Mouse (Mus musculus): Measurements from ENCODE around the gene Ptch1.

The Ptch1 gene

DNA sequence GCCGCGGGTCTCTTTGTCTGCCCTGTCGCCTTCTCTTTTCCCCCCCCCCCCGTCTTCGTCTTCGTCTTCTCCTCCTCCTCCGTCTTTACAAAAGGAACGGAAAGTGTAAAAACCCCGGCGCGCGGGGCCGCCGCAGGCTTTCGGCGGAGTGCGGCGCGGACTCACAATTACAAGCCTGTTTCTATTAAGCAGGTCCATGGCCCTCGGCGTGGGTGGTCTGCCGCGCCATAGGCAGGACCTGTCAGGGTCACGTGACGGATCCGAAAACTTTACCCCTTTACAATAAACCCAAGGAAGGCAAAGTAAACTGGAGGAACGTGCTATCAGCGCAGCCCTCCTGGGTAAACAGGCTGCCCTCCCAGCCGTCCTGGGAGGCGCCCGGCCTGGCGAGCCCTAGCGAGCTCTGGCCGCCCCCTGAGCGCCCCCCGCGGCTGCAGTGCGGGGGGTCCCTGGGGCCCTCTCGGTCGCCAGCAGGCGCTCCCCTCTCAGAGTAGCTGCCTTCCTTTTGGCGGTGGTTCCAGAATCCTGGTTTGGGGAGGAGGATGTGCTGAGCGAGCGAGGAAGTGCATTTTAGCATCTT lies at the start of gene Ptch1:
Gene Ptch1, minus strand, starts transcription at position 343 of the 580 bp plus-strand sequence.
- TF ChIP-seq GATA4 (IDR thresholded peaks at IDR 0.05; ENCODE audit: insufficient replicate concordance, low read length): no peak

DNA sequence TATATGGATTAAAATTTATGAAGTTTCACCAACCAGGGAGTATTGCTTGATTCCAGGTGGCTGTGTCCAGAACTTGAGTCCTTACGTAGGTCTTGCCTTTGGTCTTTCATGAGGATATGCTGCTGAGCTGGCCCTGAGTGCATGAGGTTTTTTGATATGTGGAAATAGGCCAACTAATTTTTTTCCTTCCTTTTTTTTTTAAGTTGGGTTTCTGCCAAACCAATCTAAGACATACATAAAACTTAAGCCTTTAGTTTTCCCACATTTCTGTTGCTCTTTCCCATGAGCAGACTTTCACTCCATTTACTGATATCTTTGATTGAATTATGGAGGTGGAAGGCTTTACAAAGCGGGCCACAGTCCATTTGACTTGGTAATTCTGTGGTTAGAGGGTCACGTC lies 47.9 kb upstream of the Ptch1 start:
- TF ChIP-seq GATA4 (IDR thresholded peaks at IDR 0.05; ENCODE audit: insufficient replicate concordance, low read length): no peak

DNA sequence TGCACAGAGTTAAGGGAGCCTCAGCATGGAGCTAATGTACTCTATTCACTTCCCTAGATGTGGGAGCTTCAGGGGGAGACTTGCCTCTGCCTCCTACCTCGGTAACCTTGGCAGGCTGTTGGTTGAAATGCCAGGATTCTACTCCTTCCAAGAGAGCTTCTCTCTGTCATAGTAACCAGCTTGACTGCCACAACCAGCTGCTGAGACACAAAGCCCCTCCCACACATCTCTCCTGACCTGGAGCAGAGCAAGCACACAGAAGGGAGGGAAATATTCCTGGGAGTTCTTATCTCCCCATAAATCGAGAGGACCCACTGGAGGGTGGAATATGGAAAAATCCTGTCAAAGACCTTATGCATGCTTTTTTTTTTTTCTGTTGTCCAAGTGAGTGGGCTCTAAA lies 39.8 kb upstream of the Ptch1 start:
- TF ChIP-seq GATA4 (IDR thresholded peaks at IDR 0.05; ENCODE audit: insufficient replicate concordance, low read length): no peak

DNA sequence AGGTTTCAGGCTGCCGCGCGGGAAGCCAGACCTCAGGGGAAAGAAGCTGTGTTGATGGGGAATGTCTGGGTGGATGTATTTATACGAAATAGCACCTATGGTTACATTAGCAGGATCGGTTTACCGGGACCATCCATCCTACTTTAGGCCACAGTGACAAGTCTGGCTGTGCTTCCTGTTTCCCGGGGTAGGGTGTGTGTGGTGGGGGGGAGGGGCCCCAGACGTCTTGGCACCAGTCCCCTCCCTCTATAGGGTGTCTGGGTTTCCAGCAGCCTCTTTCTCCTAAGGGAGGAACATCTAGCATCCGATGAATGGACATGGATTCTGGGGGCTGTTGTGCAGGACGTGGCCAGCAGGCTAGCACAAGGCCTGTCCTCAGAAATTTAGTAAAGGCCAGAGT lies 36.3 kb upstream of the Ptch1 start:
- no peak for TF ChIP-seq GATA4 (IDR thresholded peaks at IDR 0.05; ENCODE audit: insufficient replicate concordance, low read length)

DNA sequence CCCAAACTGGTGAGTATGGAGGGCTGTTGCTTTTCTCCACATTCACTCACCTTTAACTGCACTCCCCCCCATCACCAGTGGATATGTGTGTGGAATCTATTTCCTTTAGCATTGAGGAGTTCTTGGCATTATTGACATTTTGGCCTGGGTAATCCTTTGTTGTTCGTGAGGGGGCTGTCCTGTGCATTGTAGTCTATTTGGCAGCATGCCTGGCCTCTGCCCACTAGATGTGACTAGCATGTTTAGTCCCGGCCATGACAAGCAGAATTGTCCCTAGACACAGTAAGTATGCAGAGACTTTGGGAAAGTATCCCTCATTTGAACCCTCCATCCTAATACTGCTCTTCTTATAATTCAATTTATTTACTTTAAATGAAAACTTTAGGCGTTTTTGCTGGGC lies 24.2 kb upstream of the Ptch1 start:
- no peak for TF ChIP-seq GATA4 (IDR thresholded peaks at IDR 0.05; ENCODE audit: insufficient replicate concordance, low read length)

DNA sequence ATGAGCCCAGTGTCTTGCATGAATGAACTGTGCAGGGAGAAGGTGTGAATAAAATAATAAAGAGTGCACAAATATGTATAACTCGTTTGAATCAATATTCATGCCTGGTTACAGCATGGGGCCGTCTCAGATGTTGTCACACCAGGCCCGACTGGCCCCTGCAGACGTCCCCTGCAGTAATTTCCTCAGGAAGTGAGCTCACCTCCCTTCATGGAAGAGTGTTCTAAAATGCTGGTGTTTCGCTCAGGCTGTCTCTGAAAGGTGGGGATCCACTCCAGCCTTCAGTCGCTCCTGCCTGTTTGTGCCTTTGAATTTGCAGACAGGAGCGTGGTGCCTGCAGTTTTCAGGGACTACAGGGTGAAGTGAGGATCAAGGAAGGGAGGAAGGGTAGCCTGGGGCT lies 22.5 kb upstream of the Ptch1 start:
- TF ChIP-seq GATA4 (IDR thresholded peaks at IDR 0.05; ENCODE audit: insufficient replicate concordance, low read length): no peak

DNA sequence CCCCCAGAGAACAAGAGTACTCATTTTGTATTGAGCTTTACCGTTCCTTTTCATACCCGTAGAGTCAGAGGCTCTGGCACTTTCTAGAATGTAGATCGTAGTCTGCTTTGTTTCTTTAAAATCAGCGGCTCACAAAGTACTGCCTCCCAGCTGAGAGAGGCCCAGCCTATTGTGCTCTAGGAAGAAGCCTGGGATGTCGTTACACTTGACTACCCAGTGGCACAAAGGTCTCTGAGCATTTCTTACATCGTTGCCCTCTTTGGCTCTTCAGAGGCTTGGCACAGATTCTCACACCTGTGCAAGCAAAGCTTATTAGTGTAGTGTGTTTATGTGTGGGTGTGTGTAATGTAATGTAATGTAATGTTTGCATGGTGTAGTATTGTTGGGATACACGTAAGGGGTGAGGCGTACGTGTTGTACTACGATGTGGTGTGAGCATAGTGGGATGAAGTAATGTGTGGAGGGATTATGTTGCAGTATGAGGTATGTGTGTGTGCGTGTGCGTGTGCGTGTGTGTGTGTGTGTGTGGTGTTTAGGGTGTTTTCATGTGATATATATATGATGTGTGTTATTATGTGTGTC lies 20.2 kb upstream of the Ptch1 start:
- TF ChIP-seq GATA4 (IDR thresholded peaks at IDR 0.05; ENCODE audit: insufficient replicate concordance, low read length): no peak

DNA sequence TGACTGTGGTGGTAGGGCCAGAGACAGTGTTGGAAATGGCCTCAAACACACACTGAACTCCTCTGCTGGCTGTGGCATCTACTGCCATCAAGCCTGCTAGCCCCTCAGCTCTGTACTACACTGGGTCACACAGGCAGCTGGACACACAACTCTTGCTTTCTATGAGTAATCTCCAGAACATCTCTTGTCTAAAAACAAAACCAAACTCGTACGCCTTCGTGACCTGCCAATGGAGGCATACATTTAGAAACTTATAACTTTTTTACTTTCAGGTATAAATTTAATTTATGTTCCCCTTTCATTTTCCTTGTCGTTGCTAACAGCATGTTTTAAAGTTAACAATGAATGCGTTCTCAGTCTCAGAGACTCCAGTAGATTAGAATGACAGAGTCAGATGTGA lies 19.4 kb upstream of the Ptch1 start:
- no peak for TF ChIP-seq GATA4 (IDR thresholded peaks at IDR 0.05; ENCODE audit: insufficient replicate concordance, low read length)

DNA sequence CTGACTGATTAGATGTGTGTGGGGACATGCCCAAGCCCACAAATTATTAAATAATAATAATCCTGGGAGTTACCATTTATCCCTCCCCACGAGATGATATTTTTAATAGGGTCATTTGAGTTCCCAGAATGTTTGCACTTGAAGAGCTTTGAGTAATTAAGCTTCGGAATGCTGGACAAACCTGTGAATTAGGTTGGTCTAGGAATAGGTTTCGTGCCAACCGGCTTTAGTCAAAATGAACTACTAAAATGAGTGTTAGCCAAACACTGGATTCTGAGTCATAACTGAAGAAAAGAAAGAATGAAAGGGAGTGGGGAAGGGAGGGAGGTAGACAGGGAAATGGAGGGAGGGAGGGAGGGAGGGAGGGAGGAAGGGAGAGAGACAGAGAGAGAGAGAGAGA lies 1.2 kb upstream of the Ptch1 start:
- no peak for TF ChIP-seq GATA4 (IDR thresholded peaks at IDR 0.05; ENCODE audit: insufficient replicate concordance, low read length)

DNA sequence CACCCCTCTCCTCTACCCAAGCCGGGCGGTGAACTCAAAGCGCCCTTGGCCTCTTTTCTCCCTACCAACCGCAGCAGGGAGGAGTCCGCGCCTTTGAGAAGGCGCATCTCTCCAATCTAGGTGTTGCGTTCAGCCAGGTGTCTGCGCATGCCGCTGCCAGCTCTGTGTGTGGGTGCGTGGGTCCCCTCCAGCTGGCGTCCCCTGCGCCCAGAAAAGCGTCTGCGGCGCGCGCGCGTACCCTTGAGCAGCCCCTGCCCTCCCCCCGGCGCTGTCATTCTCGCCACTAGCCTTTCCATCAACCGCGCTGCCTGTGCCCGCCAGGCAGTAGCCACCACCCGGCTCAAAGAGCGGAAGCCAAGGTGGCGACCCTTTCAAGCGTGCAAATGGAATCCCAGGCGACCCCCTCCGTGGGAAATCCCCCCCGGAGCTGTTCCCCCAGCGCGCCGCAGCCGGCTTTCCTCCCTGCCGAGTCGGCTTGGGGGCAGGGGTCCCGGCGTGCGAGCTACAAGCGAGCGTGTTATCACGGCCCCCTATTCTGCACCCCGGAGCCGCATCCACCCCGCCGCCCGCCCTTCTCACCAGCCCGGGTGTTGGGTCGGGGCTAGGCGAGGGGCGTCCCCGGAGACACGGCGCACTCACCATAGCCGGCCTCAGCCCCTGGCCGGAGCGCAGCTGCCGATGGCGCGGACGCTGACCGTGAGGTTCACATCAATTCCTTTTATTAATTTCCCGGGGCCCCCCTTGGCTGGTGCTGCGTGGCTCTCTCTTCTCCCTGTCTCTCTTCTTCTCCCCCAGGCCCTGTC lies 744 bp downstream of the Ptch1 start:
- no peak for TF ChIP-seq GATA4 (IDR thresholded peaks at IDR 0.05; ENCODE audit: insufficient replicate concordance, low read length)

DNA sequence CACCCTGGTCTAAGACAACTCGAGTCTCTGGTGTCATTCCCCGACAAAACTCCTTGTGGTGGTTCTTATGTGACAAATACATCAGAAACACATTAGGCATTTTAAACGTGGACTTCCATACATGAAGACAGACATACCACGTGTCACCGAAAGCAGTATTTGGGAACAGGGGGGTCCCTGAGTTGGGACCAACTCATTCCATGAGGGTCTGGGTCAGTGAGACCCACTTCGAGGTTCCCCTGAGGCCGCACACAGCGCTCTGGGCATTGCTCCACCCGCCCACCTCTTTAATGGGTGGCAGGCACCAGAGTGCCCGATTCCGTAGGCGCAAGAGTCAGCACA lies 1.3 kb downstream of the Ptch1 start:
- TF ChIP-seq GATA4 (IDR thresholded peaks at IDR 0.05; ENCODE audit: insufficient replicate concordance, low read length): no peak

DNA sequence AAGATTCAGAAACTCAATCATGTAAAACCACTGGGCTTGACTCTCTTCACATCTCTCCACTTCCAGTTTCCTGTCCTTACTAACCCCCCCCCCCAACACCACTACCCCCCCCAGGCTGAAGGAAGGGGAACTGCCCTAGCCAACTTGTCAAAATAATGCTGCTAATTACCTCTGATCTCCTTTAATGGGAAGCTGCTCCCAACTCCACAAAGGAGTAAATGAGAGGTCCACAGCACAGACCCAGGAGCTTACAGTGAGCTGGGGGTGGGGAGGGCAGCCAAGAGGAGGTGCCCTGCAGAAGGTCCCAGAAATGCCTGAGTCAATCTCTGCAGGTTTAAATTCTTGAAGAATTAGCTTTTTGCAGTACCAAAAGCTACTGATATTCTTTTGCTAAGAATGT lies 2.9 kb downstream of the Ptch1 start:
- no peak for TF ChIP-seq GATA4 (IDR thresholded peaks at IDR 0.05; ENCODE audit: insufficient replicate concordance, low read length)

DNA sequence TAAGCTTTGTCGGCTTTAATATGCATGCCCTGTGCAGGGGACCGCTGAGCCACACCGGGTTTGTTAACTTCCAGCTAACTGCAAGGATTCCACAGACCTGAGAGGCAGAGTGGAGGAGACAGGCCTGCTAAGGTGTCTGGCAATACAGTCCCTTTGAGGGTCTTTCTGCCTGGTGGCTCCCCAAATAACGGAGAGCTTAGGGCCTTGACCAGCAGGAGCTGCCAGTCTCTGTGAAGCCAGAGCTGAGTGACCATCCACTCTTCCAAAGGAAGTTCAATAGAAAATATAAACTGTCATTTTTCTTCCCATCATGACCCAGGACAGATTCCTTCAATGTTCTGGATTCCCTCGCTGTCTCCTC lies 4.0 kb downstream of the Ptch1 start:
- TF ChIP-seq GATA4 (IDR thresholded peaks at IDR 0.05; ENCODE audit: insufficient replicate concordance, low read length): no peak

DNA sequence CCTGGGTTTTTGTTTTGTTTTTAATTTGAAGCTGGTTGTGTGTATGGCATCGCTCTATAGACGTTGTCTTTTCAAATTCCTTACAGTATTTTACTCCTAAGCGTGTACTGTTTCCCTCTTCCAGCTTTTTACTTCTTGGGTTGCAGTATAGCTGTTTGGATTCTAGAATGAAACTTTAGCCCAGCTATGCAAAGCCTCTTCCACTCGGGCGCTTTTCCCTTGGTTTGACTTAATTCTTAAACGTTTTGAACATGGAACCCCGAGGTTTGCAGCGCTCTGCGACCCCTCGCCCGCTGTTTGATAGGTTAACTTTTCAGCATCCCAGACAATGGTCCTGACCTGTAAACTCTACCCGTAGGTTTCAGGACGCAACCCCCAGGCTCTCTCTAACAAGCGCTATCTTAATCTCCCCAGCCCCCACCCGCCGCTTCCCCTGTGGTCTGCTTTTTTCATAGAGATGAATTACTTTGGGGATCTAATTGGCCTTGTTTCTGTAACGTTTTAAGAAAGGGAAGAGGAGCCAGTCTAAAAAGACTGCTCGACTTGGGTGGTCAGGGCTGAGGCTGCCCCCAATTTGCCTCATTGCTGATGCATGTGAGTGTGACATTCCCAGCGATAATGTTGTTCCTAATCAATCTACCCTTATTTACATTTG lies 4.5 kb downstream of the Ptch1 start:
- no peak for TF ChIP-seq GATA4 (IDR thresholded peaks at IDR 0.05; ENCODE audit: insufficient replicate concordance, low read length)

DNA sequence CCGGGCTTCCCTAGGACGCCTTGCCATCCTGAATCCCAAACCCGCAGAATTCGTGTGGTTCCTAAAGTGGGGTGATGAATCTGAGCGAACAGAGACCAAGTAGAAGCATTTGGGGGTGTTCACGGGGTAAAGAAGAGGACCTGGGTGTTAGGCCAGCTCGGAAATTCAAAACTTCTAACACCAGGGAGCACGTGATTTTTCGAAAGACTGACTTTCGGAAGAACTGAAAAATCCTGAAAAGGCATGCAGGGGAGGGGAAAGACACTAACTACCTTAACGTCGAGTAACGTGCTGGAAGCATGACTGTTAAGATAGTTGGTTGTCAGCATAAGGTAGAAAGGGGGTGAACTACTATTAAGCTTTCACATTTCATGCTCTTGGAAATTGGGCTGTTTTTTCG lies 5.1 kb downstream of the Ptch1 start:
- TF ChIP-seq GATA4 (IDR thresholded peaks at IDR 0.05; ENCODE audit: insufficient replicate concordance, low read length): no peak

DNA sequence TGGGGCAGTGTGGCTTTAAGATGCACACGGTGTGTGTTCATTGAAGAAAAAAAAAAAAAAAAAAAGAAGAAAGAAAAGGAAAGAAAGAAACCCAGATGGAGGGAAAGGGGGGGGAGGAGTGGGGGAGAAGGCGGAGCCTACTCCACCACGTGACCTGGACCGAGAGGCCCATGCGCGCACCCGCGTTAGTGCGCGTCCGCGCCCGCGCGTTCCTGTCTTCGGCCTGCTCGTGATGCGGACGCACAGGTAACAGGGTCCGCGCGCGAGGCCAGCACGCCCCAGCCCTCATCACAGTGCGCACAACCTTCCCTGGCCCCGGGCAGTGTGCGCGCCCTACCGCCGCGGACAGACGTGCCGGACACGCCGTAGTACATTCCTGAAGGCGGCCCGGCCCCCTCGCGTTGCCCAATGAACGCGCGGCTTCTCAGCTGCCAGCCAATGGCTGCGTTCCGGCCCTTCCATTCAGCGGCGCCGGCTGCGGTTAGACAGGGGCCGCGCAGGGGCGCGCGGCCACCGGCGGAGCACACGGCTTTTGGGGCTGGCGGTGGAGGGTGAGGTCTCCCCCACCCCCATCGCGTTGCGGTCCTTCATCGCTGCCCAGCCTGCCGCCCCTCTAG lies 5.6 kb downstream of the Ptch1 start:
- TF ChIP-seq GATA4 (IDR thresholded peaks at IDR 0.05; ENCODE audit: insufficient replicate concordance, low read length): peak; percentile 26; the same call in 1 of the 2 replicates

Measured in liver, adult (tissue).